Mouse (Mus musculus): ENCODE results near the gene Bach1. TPM values are rescaled to one million over a fixed set of nuclear protein-coding genes. Genes with fewer than 3 reads are reported as not detected.

Bach1 gene
- polyA plus RNA-seq (2014; fragmentation: Nextera tagmentation; extraction: Ambion mirVana): 18.8 and 19.9 TPM in 2 replicates

GRCm38 (mm10) chr16:87698692-87699305 is at the start of gene Bach1:
TSS of gene Bach1 (plus strand) at chr16:87698945.
- H3K36me3 ChIP-seq (replicated peaks; ENCODE audit: control insufficient read depth, insufficient read depth): no peaks in the 10 kb centered on the region
- peak within 1 kb of the TSS; percentile 75 for H3K4me2 ChIP-seq (replicated peaks)
- H3K4me1 ChIP-seq (replicated peaks; ENCODE audit: control insufficient read depth, insufficient read depth, low read length): peaks cover 23% of the 10 kb centered on the region
- H3K9ac ChIP-seq: peak within 1 kb of the TSS; percentile 98
- no peaks in the 10 kb centered on the region for H3K27me3 ChIP-seq (ENCODE audit: control insufficient read depth, insufficient read depth, low read length)
- ATAC-seq (ENCODE audit: low FRiP score) (peak; percentile 93), DNase-seq (ENCODE audit: low spot score) (peak; percentile 92)
- H3K9me3 ChIP-seq (ENCODE audit: control insufficient read depth, low read length): no peaks in the 10 kb centered on the region
- peak within 1 kb of the TSS; percentile 91 for H3K4me3 ChIP-seq (replicated peaks; ENCODE audit: low read length)
- WGBS: under 1% methylated on average over 31 of the region's 84 CpGs
- H3K27ac ChIP-seq: peak within 1 kb of the TSS; percentile 96

DNA sequence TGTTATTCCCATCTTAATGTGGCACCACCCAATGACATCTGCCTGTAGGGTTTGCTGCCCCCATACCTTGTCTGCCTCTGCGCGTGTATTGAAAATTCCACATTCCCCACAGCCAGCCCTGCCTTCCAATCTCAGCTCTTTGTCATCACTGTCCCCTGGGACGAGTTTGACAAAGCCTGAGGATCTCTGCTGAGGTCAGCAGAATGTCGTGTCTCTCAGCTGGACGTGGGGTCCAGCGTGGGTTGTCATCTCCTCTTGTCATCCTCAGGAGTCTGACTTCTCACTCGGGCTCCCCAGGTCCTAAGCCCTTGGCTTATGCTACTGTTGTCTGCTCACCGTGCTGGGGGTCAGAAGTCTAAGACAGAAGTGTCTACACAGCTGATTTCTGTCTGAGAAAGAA is 46.4 kb upstream of the Bach1 start:
- no peak for DNase-seq (ENCODE audit: low spot score)
- Histone ChIP-seq H3K36me3 (replicated peaks; ENCODE audit: control insufficient read depth, insufficient read depth) (no peaks in the 10 kb centered on the region), H3K9ac (no peak overlapping the region), H3K4me1 (replicated peaks; ENCODE audit: control insufficient read depth, insufficient read depth, low read length) (no peaks in the 10 kb centered on the region), H3K4me2 (replicated peaks) (no peak overlapping the region), H3K9me3 (ENCODE audit: control insufficient read depth, low read length) (no peaks in the 10 kb centered on the region), H3K4me3 (replicated peaks; ENCODE audit: low read length) (no peak overlapping the region), H3K27me3 (ENCODE audit: control insufficient read depth, insufficient read depth, low read length) (no peaks in the 10 kb centered on the region), H3K27ac (no peak overlapping the region)
- ATAC-seq (ENCODE audit: low FRiP score): no peak
- 54% methylated on average over 8 of the region's 8 CpGs for WGBS

- Histone ChIP-seq H3K36me3 (replicated peaks; ENCODE audit: control insufficient read depth, insufficient read depth) (no peaks in the 10 kb centered on the region), H3K9ac (no peak overlapping the region), H3K9me3 (ENCODE audit: control insufficient read depth, low read length) (no peaks in the 10 kb centered on the region), H3K27me3 (ENCODE audit: control insufficient read depth, insufficient read depth, low read length) (no peaks in the 10 kb centered on the region), H3K27ac (no peak overlapping the region), H3K4me3 (replicated peaks; ENCODE audit: low read length) (no peak overlapping the region), H3K4me1 (replicated peaks; ENCODE audit: control insufficient read depth, insufficient read depth, low read length) (no peaks in the 10 kb centered on the region), H3K4me2 (replicated peaks) (no peak overlapping the region)
- DNase-seq (ENCODE audit: low spot score): no peak
- no peak for ATAC-seq (ENCODE audit: low FRiP score)
- 82% methylated on average over 13 of the region's 13 CpGs for WGBS
These were observed 45.8 kb upstream of the Bach1 start for GRCm38 (mm10) chr16:87652924-87653323.

GRCm38 (mm10) chr16:87654016-87654575 is 44.6 kb upstream of the Bach1 start:
- no peak for ATAC-seq (ENCODE audit: low FRiP score)
- 83% methylated on average over 11 of the region's 11 CpGs for WGBS
- Histone ChIP-seq H3K4me3 (replicated peaks; ENCODE audit: low read length) (no peak overlapping the region), H3K9me3 (ENCODE audit: control insufficient read depth, low read length) (no peaks in the 10 kb centered on the region), H3K4me2 (replicated peaks) (no peak overlapping the region), H3K27ac (no peak overlapping the region), H3K4me1 (replicated peaks; ENCODE audit: control insufficient read depth, insufficient read depth, low read length) (no peaks in the 10 kb centered on the region), H3K27me3 (ENCODE audit: control insufficient read depth, insufficient read depth, low read length) (no peaks in the 10 kb centered on the region), H3K36me3 (replicated peaks; ENCODE audit: control insufficient read depth, insufficient read depth) (no peaks in the 10 kb centered on the region), H3K9ac (no peak overlapping the region)
- DNase-seq (ENCODE audit: low spot score): no peak

GRCm38 (mm10) chr16:87655005-87655404 is 43.7 kb upstream of the Bach1 start:
- Histone ChIP-seq H3K9me3 (ENCODE audit: control insufficient read depth, low read length) (no peaks in the 10 kb centered on the region), H3K9ac (no peak overlapping the region), H3K36me3 (replicated peaks; ENCODE audit: control insufficient read depth, insufficient read depth) (no peaks in the 10 kb centered on the region), H3K4me2 (replicated peaks) (no peak overlapping the region), H3K27ac (no peak overlapping the region), H3K4me3 (replicated peaks; ENCODE audit: low read length) (no peak overlapping the region), H3K27me3 (ENCODE audit: control insufficient read depth, insufficient read depth, low read length) (no peaks in the 10 kb centered on the region), H3K4me1 (replicated peaks; ENCODE audit: control insufficient read depth, insufficient read depth, low read length) (no peaks in the 10 kb centered on the region)
- no peak for ATAC-seq (ENCODE audit: low FRiP score)
- WGBS: 69% methylated on average over 5 of the region's 5 CpGs
- DNase-seq (ENCODE audit: low spot score): no peak

DNA sequence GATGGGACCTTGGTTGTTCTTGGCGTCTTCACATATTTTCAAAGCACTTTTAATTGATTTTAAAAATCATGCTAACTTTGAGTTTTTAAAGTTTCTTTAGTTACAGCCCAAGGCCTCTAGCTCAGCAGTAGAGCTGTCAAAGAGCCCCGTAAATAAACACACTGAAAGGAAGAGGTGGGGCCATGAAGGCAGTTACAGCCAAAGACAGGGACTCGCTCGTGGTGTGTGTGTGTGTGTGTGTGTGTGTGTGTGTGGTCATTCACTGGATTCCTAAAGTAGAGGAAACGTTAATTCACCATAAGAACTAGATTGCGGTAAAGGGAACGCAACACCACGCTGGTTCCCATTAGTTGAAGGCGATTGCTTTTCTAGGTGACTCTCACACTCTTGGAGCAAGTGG is 43.2 kb upstream of the Bach1 start:
- ATAC-seq (ENCODE audit: low FRiP score): no peak
- no peak overlapping the region for H3K4me3 ChIP-seq (replicated peaks; ENCODE audit: low read length)
- H3K4me2 ChIP-seq (replicated peaks): no peak overlapping the region
- no peaks in the 10 kb centered on the region for H3K36me3 ChIP-seq (replicated peaks; ENCODE audit: control insufficient read depth, insufficient read depth)
- no peak for DNase-seq (ENCODE audit: low spot score)
- no peaks in the 10 kb centered on the region for H3K4me1 ChIP-seq (replicated peaks; ENCODE audit: control insufficient read depth, insufficient read depth, low read length)
- H3K9me3 ChIP-seq (ENCODE audit: control insufficient read depth, low read length): no peaks in the 10 kb centered on the region
- H3K27ac ChIP-seq: no peak overlapping the region
- no peak overlapping the region for H3K9ac ChIP-seq
- H3K27me3 ChIP-seq (ENCODE audit: control insufficient read depth, insufficient read depth, low read length): no peaks in the 10 kb centered on the region
- 78% methylated on average over 9 of the region's 9 CpGs for WGBS

DNA sequence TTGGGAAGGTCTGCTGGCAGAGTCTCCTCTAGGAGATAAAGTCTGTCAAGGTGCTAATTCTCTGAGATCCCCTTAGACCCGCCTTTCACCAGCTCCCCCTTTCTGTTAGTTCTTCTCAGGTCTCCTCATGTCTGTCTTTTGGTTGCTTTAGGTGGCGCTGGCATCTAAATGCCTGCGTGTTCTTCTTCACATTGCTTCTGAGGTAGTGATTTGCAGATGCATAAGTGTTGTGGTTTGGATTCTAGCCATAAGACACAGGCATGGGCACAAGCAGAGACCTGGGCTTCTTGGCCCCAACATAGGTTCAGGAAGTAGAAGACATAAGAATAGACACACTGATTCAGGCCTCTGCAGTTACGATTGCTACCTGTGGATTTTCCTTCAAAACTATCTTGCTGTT is 42.0 kb upstream of the Bach1 start:
- ATAC-seq (ENCODE audit: low FRiP score) (no peak), DNase-seq (ENCODE audit: low spot score) (no peak)
- Histone ChIP-seq H3K36me3 (replicated peaks; ENCODE audit: control insufficient read depth, insufficient read depth) (no peaks in the 10 kb centered on the region), H3K9me3 (ENCODE audit: control insufficient read depth, low read length) (no peaks in the 10 kb centered on the region), H3K27me3 (ENCODE audit: control insufficient read depth, insufficient read depth, low read length) (no peaks in the 10 kb centered on the region), H3K4me1 (replicated peaks; ENCODE audit: control insufficient read depth, insufficient read depth, low read length) (no peaks in the 10 kb centered on the region), H3K4me2 (replicated peaks) (no peak overlapping the region), H3K4me3 (replicated peaks; ENCODE audit: low read length) (no peak overlapping the region), H3K9ac (no peak overlapping the region), H3K27ac (no peak overlapping the region)
- 91% methylated on average over 4 of the region's 4 CpGs for WGBS

DNA sequence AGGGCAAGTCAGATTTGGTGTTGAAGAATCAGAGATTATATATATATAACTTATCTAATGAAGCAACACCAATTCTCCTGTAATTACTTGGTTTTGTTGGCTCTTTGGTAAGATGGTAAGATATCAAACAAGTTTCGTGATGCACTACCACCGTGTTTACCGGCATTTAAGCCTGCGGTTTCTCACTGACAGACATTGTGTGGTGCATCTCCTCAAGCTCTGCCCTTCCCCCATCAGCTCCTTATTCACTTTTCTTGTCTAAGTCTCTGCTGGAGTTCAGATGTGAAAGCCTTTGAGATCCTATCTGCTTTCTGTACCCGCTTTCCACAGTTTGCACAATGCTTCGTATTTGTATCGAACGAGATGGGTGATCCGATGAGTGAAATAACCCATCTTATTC is 41.5 kb upstream of the Bach1 start:
- WGBS: 94% methylated on average over 9 of the region's 9 CpGs
- Histone ChIP-seq H3K4me3 (replicated peaks; ENCODE audit: low read length) (no peak overlapping the region), H3K27me3 (ENCODE audit: control insufficient read depth, insufficient read depth, low read length) (no peaks in the 10 kb centered on the region), H3K36me3 (replicated peaks; ENCODE audit: control insufficient read depth, insufficient read depth) (no peaks in the 10 kb centered on the region), H3K27ac (no peak overlapping the region), H3K9ac (no peak overlapping the region), H3K4me2 (replicated peaks) (no peak overlapping the region), H3K9me3 (ENCODE audit: control insufficient read depth, low read length) (no peaks in the 10 kb centered on the region), H3K4me1 (replicated peaks; ENCODE audit: control insufficient read depth, insufficient read depth, low read length) (no peaks in the 10 kb centered on the region)
- ATAC-seq (ENCODE audit: low FRiP score): no peak
- DNase-seq (ENCODE audit: low spot score): no peak

DNA sequence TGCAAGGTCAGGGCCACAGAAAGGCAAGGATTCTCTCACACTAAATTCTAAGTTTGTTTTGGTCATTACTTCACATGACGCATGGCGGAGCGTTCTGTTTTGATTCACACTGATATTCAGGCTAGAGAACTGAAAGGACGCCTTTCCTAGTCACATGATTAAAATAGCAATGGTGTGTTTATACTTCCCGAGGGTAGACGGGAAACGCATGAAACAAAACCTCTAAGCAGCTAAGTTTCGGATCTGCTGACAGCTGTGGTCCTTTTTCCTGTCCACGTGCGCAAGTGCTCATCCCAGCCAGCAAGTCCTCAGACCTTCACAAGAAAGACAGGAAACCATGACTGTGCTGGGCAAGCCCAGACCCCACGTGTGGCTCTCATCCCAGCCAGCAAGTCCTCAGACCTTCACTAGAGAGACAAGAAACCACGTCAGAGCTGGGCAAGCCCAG is 37.7 kb upstream of the Bach1 start:
- H3K4me1 ChIP-seq (replicated peaks; ENCODE audit: control insufficient read depth, insufficient read depth, low read length): no peaks in the 10 kb centered on the region
- H3K9ac ChIP-seq: no peak overlapping the region
- H3K4me3 ChIP-seq (replicated peaks; ENCODE audit: low read length): no peak overlapping the region
- 78% methylated on average over 12 of the region's 12 CpGs for WGBS
- no peaks in the 10 kb centered on the region for H3K9me3 ChIP-seq (ENCODE audit: control insufficient read depth, low read length)
- H3K27ac ChIP-seq: no peak overlapping the region
- no peaks in the 10 kb centered on the region for H3K27me3 ChIP-seq (ENCODE audit: control insufficient read depth, insufficient read depth, low read length)
- no peaks in the 10 kb centered on the region for H3K36me3 ChIP-seq (replicated peaks; ENCODE audit: control insufficient read depth, insufficient read depth)
- no peak overlapping the region for H3K4me2 ChIP-seq (replicated peaks)
- ATAC-seq (ENCODE audit: low FRiP score) (no peak), DNase-seq (ENCODE audit: low spot score) (no peak)

- no peak for ATAC-seq (ENCODE audit: low FRiP score)
- WGBS: 88% methylated on average over 8 of the region's 8 CpGs
- H3K4me2 ChIP-seq (replicated peaks): no peak overlapping the region
These were observed 37.1 kb upstream of the Bach1 start for GRCm38 (mm10) chr16:87661636-87662035.

More at GRCm38 (mm10) chr16:87661636-87662035, 37.1 kb upstream of the Bach1 start:
- no peak for DNase-seq (ENCODE audit: low spot score)
- H3K4me3 ChIP-seq (replicated peaks; ENCODE audit: low read length): no peak overlapping the region
- no peak overlapping the region for H3K9ac ChIP-seq
- H3K4me1 ChIP-seq (replicated peaks; ENCODE audit: control insufficient read depth, insufficient read depth, low read length): no peaks in the 10 kb centered on the region
- H3K27ac ChIP-seq: no peak overlapping the region
- H3K9me3 ChIP-seq (ENCODE audit: control insufficient read depth, low read length): no peaks in the 10 kb centered on the region
- H3K27me3 ChIP-seq (ENCODE audit: control insufficient read depth, insufficient read depth, low read length): no peaks in the 10 kb centered on the region
- no peaks in the 10 kb centered on the region for H3K36me3 ChIP-seq (replicated peaks; ENCODE audit: control insufficient read depth, insufficient read depth)
